Mouse (Mus musculus) macrophage (primary cell): ENCODE results near the gene Kiss1r. TPM values are rescaled to one million over a fixed set of nuclear protein-coding genes. Genes with fewer than 3 reads are reported as not detected.

Experiments used
- H3K27ac ChIP-seq: fragments of 350-480 bp; formaldehyde crosslinking; 2 replicates; pipeline ENCODE4 v1.9.0; 2021
- H3K36me3 ChIP-seq: fragments of 350-480 bp; formaldehyde crosslinking; 2 replicates; pipeline ENCODE4 v1.9.0; 2021; ENCODE audit errors: inconsistent target
- H3K4me3 ChIP-seq: fragments of 350-480 bp; formaldehyde crosslinking; 2 replicates; pipeline ENCODE4 v1.9.0; 2021; ENCODE audit errors: inconsistent target
- H3K79me2 ChIP-seq: fragments of 350-480 bp; formaldehyde crosslinking; 2 replicates; pipeline ENCODE4 v1.9.0; 2021; ENCODE audit errors: inconsistent target
- WGBS: methylation state at CpG from one replicate; pipeline ENCODE4 v1.1.7; 2026; ENCODE audit warnings: inconsistent platforms; ENCODE audit not compliant: missing documents; 5-methylcytosine and 5-hydroxymethylcytosine counted together
- polyA plus RNA-seq: library from polyadenylated mRNA; stranded (reverse); fragments of 250-400 nt; gene quantifications from 3 replicates; pipeline ENCODE4 v1.2.4, GENCODE M21; 2018; ENCODE audit warnings: inconsistent platforms

Gene Kiss1r
- polyA plus RNA-seq, 1 experiment from 2014 or later, result 0.27 TPM

DNA sequence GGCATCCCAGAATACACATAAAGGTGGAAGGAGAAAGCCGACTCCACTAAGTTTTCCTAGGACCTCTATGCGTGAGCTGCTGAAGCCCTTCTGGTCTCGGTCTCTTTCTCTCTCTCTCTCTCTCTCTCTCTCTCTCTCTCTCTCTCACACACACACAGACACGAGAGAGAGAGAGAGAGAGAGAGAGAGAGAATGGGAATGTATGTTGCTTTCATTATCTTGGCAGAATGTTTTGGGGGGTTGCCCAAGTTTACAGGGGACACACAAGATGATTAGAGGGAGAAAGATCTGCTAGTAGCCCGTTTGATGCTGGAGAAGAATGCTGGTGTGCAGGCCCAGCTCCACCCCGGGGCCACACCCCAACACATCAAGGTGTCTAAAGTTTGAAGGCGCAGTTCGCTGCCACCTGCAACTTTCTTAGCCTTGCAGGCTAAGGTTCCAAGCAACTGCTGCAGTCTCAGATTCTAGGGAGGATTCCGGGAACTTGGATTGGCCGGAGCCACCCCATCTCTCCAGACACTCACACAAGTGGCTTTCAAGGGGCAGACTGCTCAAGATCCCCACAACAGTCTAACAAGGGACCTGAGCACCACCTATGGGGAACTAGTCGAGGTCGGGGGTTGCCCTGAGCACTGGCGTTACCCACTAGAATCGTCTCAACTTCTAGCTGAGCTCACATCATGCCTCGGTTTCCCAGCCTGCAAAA is 9.2 kb downstream of the Kiss1r start:
- Histone ChIP-seq H3K4me3 (peak overlapping the region; percentile 82), H3K79me2 (peaks cover 40% of the 10 kb centered on the region), H3K36me3 (no peaks in the 10 kb centered on the region), H3K27ac (peak overlapping the region; percentile 91)
- 12% methylated on average over 11 of the region's 15 CpGs for whole genome bisulfite sequencing

DNA sequence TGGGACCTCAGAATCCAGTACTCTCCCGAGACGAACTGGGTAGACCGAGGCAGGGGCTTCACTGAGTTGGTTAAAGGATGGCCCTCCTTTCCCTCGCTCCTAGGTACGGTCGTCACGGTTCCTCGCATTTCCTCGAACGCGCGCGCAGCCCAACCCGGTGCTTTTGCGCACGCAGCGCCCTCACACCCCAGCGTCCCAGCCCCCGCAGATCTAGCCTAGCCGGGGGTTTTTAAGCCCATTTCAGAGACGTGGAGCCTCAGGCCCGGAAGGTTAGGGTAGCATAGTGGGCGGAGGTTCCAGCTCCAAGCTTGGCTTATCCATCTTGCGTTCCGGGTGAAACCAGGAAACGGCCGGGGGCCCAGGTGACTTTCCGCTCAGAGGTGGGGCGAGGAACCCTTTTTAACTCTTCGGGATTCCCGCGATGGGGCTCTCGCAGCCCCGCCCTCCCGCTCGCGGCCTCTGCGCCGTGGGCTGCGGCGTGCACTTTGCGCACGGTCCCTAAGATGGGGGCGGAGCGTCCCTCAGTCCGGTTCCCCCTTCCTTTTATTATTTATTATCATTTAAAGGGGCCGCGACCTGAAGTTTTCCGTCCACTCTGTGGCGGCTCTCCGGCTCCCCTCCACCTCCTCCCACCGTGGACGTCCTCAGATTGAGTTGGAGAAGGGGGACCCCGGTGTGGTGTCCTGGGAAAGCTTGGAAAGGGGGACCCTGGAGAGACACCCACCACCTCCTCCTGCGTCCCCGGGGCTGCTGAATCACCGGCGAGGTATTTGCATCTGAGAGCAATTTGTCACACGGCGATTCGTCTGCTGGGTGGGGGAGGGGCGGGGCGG is 9.9 kb downstream of the Kiss1r start, which contains the start of gene Arid3a:
Gene Arid3a, plus strand, starts transcription at position 553 of the 833 bp plus-strand sequence.
- WGBS, result under 1% methylated on average over 63 of the region's 63 CpGs
- Histone ChIP-seq H3K36me3 (no peaks in the 10 kb centered on the region), H3K27ac (peak within 1 kb of the TSS; percentile 91), H3K4me3 (peak within 1 kb of the TSS; percentile 82), H3K79me2 (peaks cover 48% of the 10 kb centered on the region)

DNA sequence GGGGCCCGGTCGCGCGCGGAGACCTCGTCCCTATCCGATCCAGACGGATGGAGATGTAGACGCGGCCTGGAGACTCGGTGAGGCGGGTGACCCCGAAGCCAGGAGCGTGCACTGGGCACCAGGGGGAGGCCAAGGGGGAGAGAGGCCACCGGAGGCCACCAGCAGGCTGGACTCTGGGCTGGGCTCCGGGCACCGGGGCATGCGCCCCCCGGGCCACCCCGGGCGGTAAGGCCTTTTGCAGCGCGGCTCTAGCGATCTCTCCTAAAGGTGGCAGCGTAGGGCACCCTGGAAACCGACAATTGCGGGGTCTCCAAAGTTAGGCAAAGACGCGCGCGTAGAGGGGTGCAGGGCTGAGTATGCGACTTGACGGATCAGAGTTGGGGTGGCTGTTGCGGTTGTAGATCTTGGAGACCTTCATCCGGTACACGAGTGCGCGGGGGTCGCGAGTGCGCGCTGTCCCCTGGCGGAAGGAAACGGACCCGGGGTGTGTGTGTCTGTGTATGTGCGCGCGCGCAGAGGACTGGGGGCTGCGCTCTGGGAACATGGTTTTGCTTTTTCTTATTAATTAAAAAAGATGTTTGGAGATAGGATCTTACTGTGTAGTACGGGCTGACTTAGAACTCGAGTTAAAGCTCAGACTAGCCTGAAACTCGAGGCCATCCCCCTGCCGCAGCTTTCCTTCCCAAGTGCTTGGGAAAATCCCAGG is 10.7 kb downstream of the Kiss1r start:
- Histone ChIP-seq H3K36me3 (0 out of 2 replicates have a peak, but pooled peaks cover 3% of the 10 kb centered on the region), H3K79me2 (peaks cover 55% of the 10 kb centered on the region), H3K27ac (peak overlapping the region; percentile 91), H3K4me3 (peak overlapping the region; percentile 82)
- under 1% methylated on average over 50 of the region's 54 CpGs for WGBS

GRCm38 (mm10) chr10:79928030-79928694 is 11.4 kb downstream of the Kiss1r start:
- H3K4me3 ChIP-seq, result peak overlapping the region; percentile 82
- peaks cover 3% of the 10 kb centered on the region; the same call in 1 of the 2 replicates for H3K36me3 ChIP-seq
- peak overlapping the region; percentile 91 for H3K27ac ChIP-seq
- under 1% methylated on average over 14 of the region's 29 CpGs for WGBS
- peaks cover 62% of the 10 kb centered on the region for H3K79me2 ChIP-seq

DNA sequence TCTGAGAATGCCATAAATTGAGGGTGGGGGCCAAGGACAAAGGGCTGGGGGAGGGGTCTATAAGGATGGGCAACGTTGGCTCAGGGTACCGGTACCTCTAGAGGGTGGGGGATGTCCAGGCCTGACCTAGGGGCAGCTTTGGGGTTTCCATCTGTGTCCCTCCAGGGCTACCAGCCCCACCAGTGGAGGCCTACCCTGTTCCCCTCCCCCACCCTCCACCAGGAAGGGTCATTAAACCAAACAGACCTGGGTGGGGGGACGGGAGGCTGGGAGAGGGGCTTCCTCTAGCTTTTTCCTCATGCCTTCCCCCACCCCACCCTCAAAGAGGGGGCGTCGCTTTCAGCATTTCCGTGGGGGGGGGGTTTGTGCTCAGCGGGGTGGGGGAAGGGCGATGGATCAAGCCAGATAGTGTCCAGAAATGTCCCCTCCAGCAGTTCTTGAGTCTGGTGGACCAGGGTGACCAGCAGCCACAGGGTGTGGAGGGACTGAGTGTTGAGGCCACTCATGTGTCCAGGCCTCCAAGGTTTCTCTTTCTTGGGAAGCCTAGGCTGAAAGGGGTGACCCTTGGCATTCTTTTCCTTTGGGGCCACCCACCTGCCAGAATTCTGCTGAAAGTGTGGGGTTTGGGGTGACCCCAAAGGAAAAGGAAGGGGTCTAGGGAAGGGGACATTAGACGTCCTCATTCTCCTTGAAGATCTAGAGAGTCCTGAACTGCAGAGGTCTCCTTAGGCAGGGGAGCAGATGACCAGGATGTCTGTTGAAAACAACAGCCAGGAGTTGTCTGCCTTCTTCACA is 12.3 kb downstream of the Kiss1r start:
- peaks cover 72% of the 10 kb centered on the region for H3K79me2 ChIP-seq
- peak overlapping the region; percentile 41; the same call in 1 of the 2 replicates for H3K27ac ChIP-seq
- WGBS, result 57% methylated on average over 4 of the region's 9 CpGs
- peak overlapping the region; percentile 82; the same call in 1 of the 2 replicates for H3K4me3 ChIP-seq
- peaks cover 11% of the 10 kb centered on the region; the same call in 1 of the 2 replicates for H3K36me3 ChIP-seq

DNA sequence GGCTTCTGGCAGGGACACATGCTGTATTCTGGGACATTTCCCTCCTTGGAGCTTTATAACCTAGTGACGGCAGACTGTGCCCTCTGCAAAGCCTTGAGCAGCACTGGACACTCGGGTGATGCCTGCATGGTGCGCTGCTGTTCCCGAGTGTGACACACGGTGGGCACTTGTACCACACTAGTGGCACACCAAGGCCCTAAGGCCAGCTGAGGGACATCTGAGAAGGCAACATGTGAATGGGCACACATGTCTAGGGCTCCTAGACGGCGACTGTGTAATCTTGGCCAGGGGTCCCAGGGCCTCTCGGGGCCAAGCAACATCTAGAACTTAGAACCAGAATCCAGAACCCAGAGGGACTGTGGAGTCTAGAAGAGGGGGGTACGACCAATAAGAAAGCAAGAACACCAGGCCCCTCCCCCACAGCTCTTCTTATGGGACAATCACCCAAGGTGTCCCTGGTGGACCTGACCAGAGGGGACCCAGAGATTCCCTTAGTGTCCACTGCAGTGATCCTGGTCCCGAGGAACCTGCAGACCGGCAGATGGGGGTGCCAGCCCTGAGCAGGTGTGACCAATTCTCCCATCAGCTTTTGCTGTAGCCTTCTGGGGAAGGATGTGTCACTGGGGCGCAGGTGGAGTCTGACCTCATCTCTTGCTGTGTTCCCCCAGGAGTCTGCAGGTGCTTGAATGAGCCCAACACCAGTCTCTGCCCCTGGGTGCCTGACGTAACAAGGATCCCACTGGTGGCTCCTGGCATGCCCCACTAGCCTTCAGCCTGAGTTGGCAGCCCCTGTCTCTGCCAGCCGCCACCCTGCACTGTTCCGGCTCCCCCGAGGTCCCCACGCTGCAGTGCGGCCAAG is 13.4 kb downstream of the Kiss1r start:
- Histone ChIP-seq H3K79me2 (peaks cover 83% of the 10 kb centered on the region), H3K27ac (no peak overlapping the region), H3K36me3 (peaks cover 11% of the 10 kb centered on the region; the same call in 1 of the 2 replicates), H3K4me3 (no peak overlapping the region)
- WGBS, result 87% methylated on average over 18 of the region's 18 CpGs

DNA sequence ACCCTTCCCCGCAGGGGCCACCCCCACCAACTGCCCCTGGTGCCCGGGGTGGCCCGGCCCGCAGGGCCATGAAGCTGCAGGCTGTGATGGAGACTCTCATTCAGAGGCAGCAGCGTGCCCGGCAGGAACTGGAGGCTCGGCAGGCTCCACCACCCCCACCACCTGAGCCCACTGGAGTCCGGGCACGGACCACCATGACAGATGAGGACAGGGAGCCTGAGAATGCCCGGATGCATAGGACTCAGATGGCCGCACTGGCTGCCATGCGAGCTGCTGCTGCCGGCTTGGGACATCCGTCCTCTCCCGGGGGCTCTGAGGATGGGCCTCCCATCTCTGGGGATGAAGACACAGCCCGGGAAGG is 14.0 kb downstream of the Kiss1r start:
- Histone ChIP-seq H3K36me3 (peaks cover 11% of the 10 kb centered on the region; the same call in 1 of the 2 replicates), H3K79me2 (peaks cover 89% of the 10 kb centered on the region), H3K27ac (no peak overlapping the region), H3K4me3 (no peak overlapping the region)
- WGBS, result 91% methylated on average over 16 of the region's 16 CpGs

GRCm38 (mm10) chr10:79931797-79932196 is 15.0 kb downstream of the Kiss1r start:
- Histone ChIP-seq H3K27ac (no peak overlapping the region), H3K36me3 (peaks cover 11% of the 10 kb centered on the region; the same call in 1 of the 2 replicates), H3K79me2 (peaks cover 99% of the 10 kb centered on the region), H3K4me3 (no peak overlapping the region)
- 95% methylated on average over 8 of the region's 9 CpGs for WGBS

DNA sequence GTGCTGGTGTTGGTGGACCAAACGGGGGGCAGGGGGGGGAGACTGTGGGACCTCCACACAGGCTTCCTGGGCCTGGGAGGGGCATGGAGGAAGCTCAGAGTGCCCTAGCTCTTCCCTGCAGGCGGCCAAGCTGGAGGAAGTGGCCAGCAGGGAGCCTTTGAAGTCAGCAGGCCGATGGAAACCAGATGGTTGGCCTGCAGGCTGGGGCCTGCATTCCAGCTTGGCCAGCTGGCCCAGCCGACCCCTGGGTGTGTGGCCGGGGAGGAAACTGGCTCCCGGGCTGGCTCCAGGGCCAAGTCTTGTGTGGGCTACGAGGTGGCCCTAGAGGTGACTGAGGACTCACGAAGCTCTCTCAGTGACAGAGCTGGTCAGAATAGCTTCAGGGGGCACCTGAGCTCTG is 16.0 kb downstream of the Kiss1r start:
- 39% methylated on average over 8 of the region's 8 CpGs for WGBS
- no peak overlapping the region for H3K4me3 ChIP-seq
- peaks cover 99% of the 10 kb centered on the region for H3K79me2 ChIP-seq
- H3K27ac ChIP-seq, result peak overlapping the region; percentile 46
- H3K36me3 ChIP-seq, result peaks cover 11% of the 10 kb centered on the region; the same call in 1 of the 2 replicates

GRCm38 (mm10) chr10:79933145-79933679 is 16.4 kb downstream of the Kiss1r start:
- Histone ChIP-seq H3K4me3 (no peak overlapping the region), H3K79me2 (peaks cover 99% of the 10 kb centered on the region), H3K27ac (peak overlapping the region; percentile 46), H3K36me3 (peaks cover 11% of the 10 kb centered on the region; the same call in 1 of the 2 replicates)
- 93% methylated on average over 9 of the region's 9 CpGs for WGBS

- Histone ChIP-seq H3K79me2 (peaks cover 99% of the 10 kb centered on the region), H3K36me3 (peaks cover 11% of the 10 kb centered on the region; the same call in 1 of the 2 replicates), H3K4me3 (no peak overlapping the region), H3K27ac (peak overlapping the region; percentile 46)
- 85% methylated on average over 6 of the region's 6 CpGs for WGBS
These were observed 17.1 kb downstream of the Kiss1r start for GRCm38 (mm10) chr10:79933861-79934260.

DNA sequence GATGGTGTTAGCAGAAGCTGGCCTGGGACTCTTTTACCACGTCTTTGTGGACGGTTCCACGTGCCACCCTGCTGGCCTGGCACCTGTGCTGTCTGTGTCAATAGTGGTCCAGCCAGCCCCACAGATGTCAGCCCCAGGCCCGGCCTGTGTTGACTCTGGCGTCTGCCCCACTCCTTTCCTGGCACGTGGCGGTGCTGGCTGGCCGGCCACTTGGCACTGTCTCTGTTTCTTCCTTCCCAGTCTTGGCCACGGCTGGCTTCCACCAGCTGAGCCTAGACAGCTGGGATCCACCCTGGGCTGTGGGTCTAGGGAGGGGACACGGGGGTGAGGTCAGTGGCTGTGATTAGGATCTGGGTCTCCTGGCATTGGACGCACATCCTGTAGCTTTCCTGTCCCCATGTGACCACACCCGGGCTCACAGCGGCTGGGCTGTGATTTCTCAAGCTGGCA is 17.5 kb downstream of the Kiss1r start:
- peaks cover 99% of the 10 kb centered on the region for H3K79me2 ChIP-seq
- H3K36me3 ChIP-seq, result peaks cover 11% of the 10 kb centered on the region; the same call in 1 of the 2 replicates
- WGBS, result 40% methylated on average over 13 of the region's 13 CpGs
- no peak overlapping the region for H3K4me3 ChIP-seq
- peak overlapping the region; percentile 46 for H3K27ac ChIP-seq
